Comparison of ENCODE assay signal across 8 mouse cellular contexts in genomic region chr11:69858113-69858998, GRCm38 (mm10). TPM values are rescaled to one million over a fixed set of nuclear protein-coding genes. Genes with fewer than 3 reads are reported as not detected.
DNase-seq lines count a peak whose midpoint lies in the region; ATAC-seq and TF ChIP-seq lines count a peak whose summit lies in the region.
"Had no signal": no experiment of that assay in that cellular context is flagged by ENCODE, and none has a peak within 500 bp of the region (broad histone marks: within the 10 kb centered on the region; RNA-seq: fewer than 3 reads in every experiment).

Gene Tnk1, minus strand, starts transcription at chr11:69858730.

- no peak for DNase-seq in ES-E14 (ENCODE audit: low read depth, low spot score)
- peak; percentile 35 for DNase-seq in embryonic facial prominence, embryonic 11.5 days (ENCODE audit: low spot score)
- peak; percentile 63 for DNase-seq in kidney, postnatal 10 days
- DNase-seq in left cerebral cortex, adult 2 months (ENCODE audit: extremely low spot score in 1 of 2, low spot score in 2 of 2), result no peak
- no peak for DNase-seq in layer of hippocampus, postnatal 25 days (ENCODE audit: extremely low spot score in 1 of 2, low spot score in 1 of 2)
- DNase-seq in cerebellum, adult 2 months, result no peak

- WGBS in embryonic facial prominence, embryonic 11.5 days, result 19% methylated on average over 30 of the region's 30 CpGs
- WGBS in lung, embryonic 16.5 days, result 13% methylated on average over 30 of the region's 30 CpGs
- 37% methylated on average over 30 of the region's 30 CpGs for WGBS in cerebellum, adult 2 months

- TF ChIP-seq CTCF in left cerebral cortex, adult 2 months (IDR thresholded peaks at IDR 0.05), result no peak
- TF ChIP-seq CTCF in cerebellum, adult 2 months (IDR thresholded peaks at IDR 0.05; ENCODE audit: borderline replicate concordance, insufficient read depth, low read depth, low read length), result no peak

- no peak for TF ChIP-seq POLR2A in cerebellum, adult 2 months (IDR thresholded peaks at IDR 0.05; ENCODE audit: borderline replicate concordance, insufficient read depth, low read length)

- H3K27me3 ChIP-seq in embryonic facial prominence, embryonic 11.5 days (ENCODE audit: control insufficient read depth, insufficient read depth, low read length), result peaks cover 13% of the 10 kb centered on the region
- no peaks in the 10 kb centered on the region; the same call in 1 of the 2 replicates for H3K27me3 ChIP-seq in lung, embryonic 16.5 days (ENCODE audit: control insufficient read depth, insufficient read depth, low read depth, low read length)
- H3K27me3 ChIP-seq in cerebellum, adult 2 months (ENCODE audit: control insufficient read depth, insufficient read depth, low read length), result no peaks in the 10 kb centered on the region

- ATAC-seq in embryonic facial prominence, embryonic 11.5 days (replicated peaks; ENCODE audit: insufficient number of reproducible peaks, low FRiP score, low TSS enrichment, low read depth), result no peak
- peak; percentile 89 for ATAC-seq in lung, embryonic 16.5 days (ENCODE audit: low read depth)

- peak within 1 kb of the TSS; percentile 30; the same call in 1 of the 2 replicates for H3K4me2 ChIP-seq in embryonic facial prominence, embryonic 11.5 days (ENCODE audit: low read depth, low read length)
- peak within 1 kb of the TSS; percentile 46 for H3K4me2 ChIP-seq in lung, embryonic 16.5 days (ENCODE audit: low read depth, low read length)

- H3K9ac ChIP-seq in ES-E14 (ENCODE audit: insufficient read depth, low read depth, low read length, poor library complexity, severe bottlenecking), result peak within 1 kb of the TSS; percentile 67
- H3K9ac ChIP-seq in embryonic facial prominence, embryonic 11.5 days (replicated peaks; ENCODE audit: low read length), result peak within 1 kb of the TSS; percentile 28
- H3K9ac ChIP-seq in lung, embryonic 16.5 days (ENCODE audit: low read length), result peak within 1 kb of the TSS; percentile 48; the same call in 1 of the 2 replicates

- H3K9me3 ChIP-seq in ES-E14 (ENCODE audit: control insufficient read depth, insufficient read depth, low read depth, low read length), result no peaks in the 10 kb centered on the region
- H3K9me3 ChIP-seq in embryonic facial prominence, embryonic 11.5 days (replicated peaks; ENCODE audit: control insufficient read depth, low read length), result no peaks in the 10 kb centered on the region
- no peaks in the 10 kb centered on the region for H3K9me3 ChIP-seq in lung, embryonic 16.5 days (ENCODE audit: control insufficient read depth, low read length)

- H3K4me3 ChIP-seq in ES-E14 (ENCODE audit: insufficient read depth in 1 of 2, low read depth in 1 of 2, low read length in 2 of 2, poor library complexity in 1 of 2, severe bottlenecking in 1 of 2), result peak within 1 kb of the TSS; percentile 53 to 65
- no peak within 1 kb of the TSS for H3K4me3 ChIP-seq in embryonic facial prominence, embryonic 11.5 days (ENCODE audit: low read depth, low read length)
- peak within 1 kb of the TSS; percentile 39 for H3K4me3 ChIP-seq in lung, embryonic 16.5 days (ENCODE audit: low read length)
- H3K4me3 ChIP-seq in left cerebral cortex, adult 2 months, result no peak within 1 kb of the TSS
- H3K4me3 ChIP-seq in cerebellum, adult 2 months (replicated peaks; ENCODE audit: insufficient read depth, low read depth, low read length), result no peak within 1 kb of the TSS

- peaks cover 4% of the 10 kb centered on the region; the same call in 1 of the 2 replicates for H3K36me3 ChIP-seq in ES-E14 (ENCODE audit: control insufficient read depth, insufficient read depth, low read length, poor library complexity, severe bottlenecking)
- H3K36me3 ChIP-seq in embryonic facial prominence, embryonic 11.5 days (replicated peaks; ENCODE audit: control insufficient read depth, insufficient read depth, low read depth, low read length), result no peaks in the 10 kb centered on the region
- no peaks in the 10 kb centered on the region for H3K36me3 ChIP-seq in lung, embryonic 16.5 days (ENCODE audit: control insufficient read depth, insufficient read depth, low read length)

- in situ Hi-C loops in ES-E14 (cut with MboI; ENCODE audit: low sequenced_read_pairs in 2 of 2, unreplicated experiment in 2 of 2), result no loop called here

- H3K27ac ChIP-seq in ES-E14 (ENCODE audit: insufficient read depth, low read depth, low read length, poor library complexity, severe bottlenecking), result no peak within 1 kb of the TSS
- H3K27ac ChIP-seq in embryonic facial prominence, embryonic 11.5 days (replicated peaks; ENCODE audit: low read depth, low read length), result no peak within 1 kb of the TSS
- H3K27ac ChIP-seq in lung, embryonic 16.5 days (ENCODE audit: low read length), result peak within 1 kb of the TSS; percentile 68
- no peak within 1 kb of the TSS for H3K27ac ChIP-seq in left cerebral cortex, adult 2 months
- no peak within 1 kb of the TSS for H3K27ac ChIP-seq in cerebellum, adult 2 months (ENCODE audit: insufficient read depth, low read length)

- intact Hi-C loops in left cerebral cortex, adult 2 months (cut with DNase I), result no loop called here

- peaks cover 4 to 14% of the 10 kb centered on the region in 2 experiments; a peak in 2 of 4 replicates for H3K4me1 ChIP-seq in ES-E14 (ENCODE audit: control insufficient read depth in 2 of 2, insufficient read depth in 2 of 2, low read length in 2 of 2, poor library complexity in 1 of 2)
- no peaks in the 10 kb centered on the region for H3K4me1 ChIP-seq in embryonic facial prominence, embryonic 11.5 days (ENCODE audit: control insufficient read depth, insufficient read depth, low read length)
- no peaks in the 10 kb centered on the region for H3K4me1 ChIP-seq in lung, embryonic 16.5 days (replicated peaks; ENCODE audit: control insufficient read depth, insufficient read depth, low read length)
- H3K4me1 ChIP-seq in cerebellum, adult 2 months (ENCODE audit: control insufficient read depth, insufficient read depth, low read length), result no peaks in the 10 kb centered on the region

TF ChIP-seq in ES-E14, 5 proteins besides CTCF, POLR2A, EP300 and RAD21:
- TF ChIP-seq MAFK (IDR thresholded peaks at IDR 0.05; ENCODE audit: insufficient read depth, low read depth, low read length) (no peak), ZNF384 (IDR thresholded peaks at IDR 0.05; ENCODE audit: low read depth, low read length) (no peak)

RNA-seq across cellular contexts. Expression of gene Tnk1, which starts in this region (rescaled TPM):
- total RNA-seq in ES-E14 (2012; rRNA removed), result 3.4 and 8.1 TPM in 2 replicates
- 1.1 and 1.9 TPM in 2 replicates for polyA plus RNA-seq in embryonic facial prominence, embryonic 11.5 days (2014; fragmentation: Nextera tagmentation; extraction: Ambion mirVana)
- 10.8 and 11.8 TPM in 2 replicates for polyA plus RNA-seq in lung, embryonic 16.5 days (2015; fragmentation: Nextera tagmentation; extraction: Ambion mirVana)
- under 1 TPM in 1 of 2 experiments, not detected in 1; 0.20 TPM for total RNA-seq in left cerebral cortex, adult 2 months (2021)
- not detected for total RNA-seq in layer of hippocampus, postnatal 25 days (2021)
- 0.21 and 0.39 TPM in 2 replicates for polyA plus RNA-seq in cerebellum, adult 2 months (2012; rRNA removed)
- total RNA-seq: neutrophil, adult 5-6 weeks had no signal

Comparison
In these comparisons a context has a peak if more than half of its experiments do, and no peak if none do; other contexts are left out.
1. DNase-seq: peak in embryonic facial prominence, embryonic 11.5 days (single experiment) and kidney, postnatal 10 days (single experiment); none in ES-E14 (single experiment), left cerebral cortex, adult 2 months (0 of 2), layer of hippocampus, postnatal 25 days (0 of 2) and cerebellum, adult 2 months (0 of 2).
2. H3K4me3 ChIP-seq: peak in ES-E14 (2 of 2) and lung, embryonic 16.5 days (single experiment); none in embryonic facial prominence, embryonic 11.5 days (single experiment), left cerebral cortex, adult 2 months (single experiment) and cerebellum, adult 2 months (single experiment).
3. Peak in every context shown above with its lines, with median percentiles within 50 percentile points of each other: H3K9ac ChIP-seq.